Mouse (Mus musculus) small intestine, adult 2 months (tissue): ENCODE data around the gene 1110032F04Rik.

ENCODE experiments used
- CTCF ChIP-seq: fragments of 200-500 bp; IDR thresholded peaks from 2 replicates; pipeline ENCODE4 v1.5.1; 2012; ENCODE audit warnings: low read depth, mild to moderate bottlenecking, control low read depth, inconsistent platforms, low read length, moderate library complexity, mixed read lengths; ENCODE audit not compliant: insufficient replicate concordance, insufficient read length; ENCODE audit errors: extremely low read depth
- POLR2A ChIP-seq: fragments of 200-500 bp; IDR thresholded peaks from 2 replicates; pipeline ENCODE4 v1.6.1; 2012; ENCODE audit warnings: low read depth, mild to moderate bottlenecking, control low read depth, inconsistent platforms, low read length, moderate library complexity

GRCm38 (mm10) chr3:68904902-68905778, 35.8 kb downstream of the 1110032F04Rik start:
- no peak for TF ChIP-seq CTCF
- no peak for TF ChIP-seq POLR2A
